Mouse (Mus musculus): Measurements from ENCODE around the gene Slc37a1.

- TF ChIP-seq POLR2A (IDR thresholded peaks at IDR 0.05; ENCODE audit: insufficient read depth, low read depth, low read length) (no peak), CTCF (IDR thresholded peaks at IDR 0.05) (no peak)
Measured at GRCm38 (mm10) chr17:31326220-31326852, 39.7 kb downstream of the Slc37a1 start.
